Mouse (Mus musculus) brown adipose tissue, adult 24 weeks (tissue): Measurements from ENCODE around the gene Emx1. TPM values are rescaled to one million over a fixed set of nuclear protein-coding genes. Genes with fewer than 3 reads are reported as not detected.

ENCODE experiments used
- H3K27ac ChIP-seq: fragments of 200-500 bp; replicated peaks from 2 replicates; pipeline ENCODE4 v1.5.1; 2012; ENCODE audit warnings: low read depth, mild to moderate bottlenecking, low read length
- H3K4me1 ChIP-seq: fragments of 200-500 bp; 2 replicates; pipeline ENCODE4 v1.6.1; 2012; ENCODE audit warnings: low read length, mixed read lengths; ENCODE audit not compliant: control insufficient read depth, insufficient read depth, insufficient read length
- H3K4me3 ChIP-seq: fragments of 200-500 bp; 2 replicates; pipeline ENCODE4 v1.5.1; 2012; ENCODE audit warnings: low read depth, mild to moderate bottlenecking, low read length, moderate library complexity; ENCODE audit not compliant: insufficient read depth
- polyA plus RNA-seq: library from polyadenylated mRNA; stranded (reverse); fragments of >200 nt; gene quantifications from 2 replicates; pipeline ENCODE4 v1.2.4, GENCODE M21; 2012; ENCODE audit not compliant: missing spikeins, insufficient read depth, insufficient read length

The Emx1 gene
- polyA plus RNA-seq, 1 experiment, result not detected

DNA sequence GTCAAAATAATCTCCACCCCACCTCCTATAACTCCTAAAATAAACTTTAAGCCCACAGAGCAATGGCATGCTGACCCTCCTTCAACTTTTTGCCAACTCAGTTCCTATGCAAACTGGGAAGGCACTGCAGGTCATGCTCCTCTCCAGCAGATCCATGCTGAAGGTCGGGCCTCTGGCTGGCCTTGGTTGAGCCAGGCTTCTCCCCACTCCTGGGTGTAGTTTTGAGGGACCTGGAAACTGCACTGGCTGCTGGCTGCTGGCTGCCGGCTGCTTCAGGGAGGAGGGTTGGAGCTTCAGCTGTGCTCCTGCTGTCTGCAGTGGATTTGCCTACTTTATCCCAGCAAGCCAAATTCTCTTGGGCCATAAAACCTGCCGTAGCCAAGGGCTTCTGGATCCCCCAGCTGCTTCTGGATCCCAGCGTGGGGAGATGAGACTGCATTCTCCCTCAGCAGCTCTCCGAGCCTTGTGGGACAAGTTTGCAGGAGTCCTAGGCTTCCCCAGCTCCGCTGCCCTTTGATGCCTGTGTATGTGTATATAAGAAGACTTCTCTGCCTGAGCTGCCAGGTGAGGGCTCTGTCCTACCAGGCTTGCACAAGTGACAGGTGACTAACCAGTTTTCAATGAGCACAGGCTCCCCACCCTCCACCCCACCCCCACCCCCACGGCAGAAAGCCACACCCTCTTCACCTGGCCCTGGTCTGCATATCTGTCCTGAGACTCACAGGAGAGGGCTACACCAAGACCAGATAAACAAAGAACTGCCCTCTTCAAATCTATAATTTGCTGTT lies 45.8 kb downstream of the Emx1 start:
- Histone ChIP-seq H3K27ac (no peak overlapping the region), H3K4me3 (no peak overlapping the region), H3K4me1 (no peaks in the 10 kb centered on the region)

DNA sequence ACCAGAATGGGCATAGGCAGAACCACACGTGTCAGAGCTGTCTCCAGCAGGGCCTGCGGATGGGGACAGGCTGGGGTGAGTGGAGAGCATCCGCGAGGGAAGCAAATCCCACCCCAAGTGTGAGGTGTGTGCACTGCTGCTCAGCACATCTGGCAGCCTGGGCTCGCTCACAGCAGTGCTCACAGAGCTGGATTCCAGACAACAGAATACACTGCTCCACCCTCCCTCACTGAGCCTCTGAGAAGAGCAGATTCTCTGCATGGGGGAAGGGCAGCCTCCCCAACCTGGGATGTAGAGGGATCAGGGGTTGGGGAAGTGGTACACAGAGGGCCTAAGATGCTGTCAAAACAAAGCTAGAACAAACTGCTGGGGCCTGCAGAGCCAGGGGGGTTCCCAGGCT lies 47.6 kb downstream of the Emx1 start:
- Histone ChIP-seq H3K4me1 (no peaks in the 10 kb centered on the region), H3K27ac (no peak overlapping the region)

DNA sequence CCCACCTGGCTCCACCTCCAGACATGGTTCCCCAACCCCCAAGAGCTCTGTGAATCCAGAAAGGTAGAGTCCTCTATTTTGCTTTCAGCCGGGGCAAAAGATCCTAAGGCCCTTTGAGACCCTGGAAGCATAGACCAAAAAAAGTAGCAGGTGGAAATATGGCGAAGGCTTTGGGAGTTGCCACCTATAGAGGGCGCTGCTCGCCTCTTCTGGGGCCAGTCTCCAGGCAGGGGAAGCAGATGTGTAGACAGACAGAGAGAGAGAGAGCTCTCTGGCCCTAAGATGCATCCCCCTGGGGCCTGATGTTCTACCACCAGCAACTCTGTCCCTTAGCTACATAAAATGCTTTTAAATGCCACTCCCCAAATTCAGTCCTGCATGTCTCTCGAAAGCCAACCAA lies 49.8 kb downstream of the Emx1 start:
- no peak overlapping the region for H3K27ac ChIP-seq
- no peak overlapping the region for H3K4me3 ChIP-seq
- H3K4me1 ChIP-seq, result no peaks in the 10 kb centered on the region

More for the DNA sequence above, 47.6 kb downstream of the Emx1 start:
- H3K4me3 ChIP-seq, result no peak overlapping the region

DNA sequence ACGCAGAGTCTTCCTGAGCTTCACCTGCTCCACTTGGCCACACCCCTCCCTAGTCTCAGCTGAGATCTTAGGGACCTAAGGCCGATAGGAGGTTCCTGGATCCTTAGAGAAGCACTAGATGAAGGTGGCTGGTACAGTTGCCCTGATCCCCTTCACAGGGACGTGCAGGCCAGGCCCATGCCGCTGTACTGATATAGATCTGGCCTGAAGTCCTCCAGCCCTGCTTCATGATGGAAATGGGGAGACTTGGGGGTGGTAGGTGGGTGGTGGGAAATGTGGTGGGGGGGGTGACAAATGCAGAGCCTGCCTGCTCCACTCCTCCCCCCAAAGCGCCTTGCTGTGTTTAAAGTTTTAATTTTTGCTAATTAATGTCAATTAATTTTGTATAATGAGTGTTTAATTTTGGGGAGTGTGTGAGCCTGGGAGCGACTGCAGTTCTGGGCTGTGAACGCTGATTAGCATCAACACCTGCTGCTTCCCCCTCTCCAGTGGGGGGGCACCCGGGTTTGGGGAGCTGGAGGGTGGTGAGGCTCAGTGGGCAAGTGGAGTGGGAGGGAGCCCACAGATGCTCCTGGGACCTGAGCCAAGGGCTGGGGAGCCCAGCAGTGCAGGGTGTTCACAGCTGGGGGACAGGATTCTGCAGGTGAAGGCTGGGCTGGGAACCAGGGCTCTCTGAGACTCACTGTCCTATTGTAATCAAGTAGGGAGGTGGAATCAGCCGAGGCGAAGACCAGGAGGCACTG lies 50.5 kb downstream of the Emx1 start:
- no peak overlapping the region for H3K27ac ChIP-seq
- no peak overlapping the region for H3K4me3 ChIP-seq
- H3K4me1 ChIP-seq, result no peaks in the 10 kb centered on the region

DNA sequence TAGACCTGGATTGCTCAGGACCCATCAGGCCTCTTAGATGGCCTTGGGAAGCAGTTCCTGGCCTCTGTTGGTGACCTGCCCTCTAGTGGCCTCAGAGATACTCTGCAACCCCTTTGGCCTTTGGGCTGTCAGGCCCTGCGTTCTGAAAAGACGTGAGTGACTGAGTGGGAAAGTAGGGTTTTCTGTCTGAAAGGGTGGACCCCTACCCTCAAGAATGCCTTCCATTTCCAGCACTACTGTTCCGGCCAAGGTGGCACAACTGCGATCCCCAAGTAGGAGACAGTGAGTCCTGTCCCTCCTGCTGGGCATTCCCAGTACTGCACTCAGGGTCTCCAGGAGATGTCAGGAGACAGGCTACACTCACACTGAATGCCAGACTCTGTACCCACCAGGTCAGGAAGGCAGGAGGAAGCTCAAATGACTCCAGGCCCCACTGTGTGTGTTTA lies 51.8 kb downstream of the Emx1 start:
- no peak overlapping the region for H3K27ac ChIP-seq
- H3K4me1 ChIP-seq, result no peaks in the 10 kb centered on the region
- H3K4me3 ChIP-seq, result no peak overlapping the region

DNA sequence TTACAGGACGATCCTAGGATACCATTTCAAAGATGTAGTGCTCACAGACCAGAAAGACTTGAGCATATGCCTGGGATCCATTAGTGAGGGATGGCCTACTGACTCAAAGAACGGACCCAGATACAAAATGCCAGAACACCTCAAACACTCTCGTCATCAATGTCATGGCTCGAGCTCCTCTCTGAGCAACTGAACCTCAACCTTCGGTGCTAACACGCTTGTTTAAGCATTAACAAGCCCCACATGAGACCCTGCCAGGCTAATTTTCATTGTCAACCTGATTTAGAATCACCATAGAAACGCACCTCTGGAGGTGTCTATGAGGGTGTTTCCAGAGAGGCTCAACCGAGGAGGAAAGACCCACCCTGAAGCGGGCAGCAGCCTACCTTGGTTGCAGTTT lies 62.6 kb downstream of the Emx1 start:
- Histone ChIP-seq H3K4me3 (no peak overlapping the region), H3K4me1 (peaks cover 15% of the 10 kb centered on the region), H3K27ac (peak overlapping the region; percentile 37)

DNA sequence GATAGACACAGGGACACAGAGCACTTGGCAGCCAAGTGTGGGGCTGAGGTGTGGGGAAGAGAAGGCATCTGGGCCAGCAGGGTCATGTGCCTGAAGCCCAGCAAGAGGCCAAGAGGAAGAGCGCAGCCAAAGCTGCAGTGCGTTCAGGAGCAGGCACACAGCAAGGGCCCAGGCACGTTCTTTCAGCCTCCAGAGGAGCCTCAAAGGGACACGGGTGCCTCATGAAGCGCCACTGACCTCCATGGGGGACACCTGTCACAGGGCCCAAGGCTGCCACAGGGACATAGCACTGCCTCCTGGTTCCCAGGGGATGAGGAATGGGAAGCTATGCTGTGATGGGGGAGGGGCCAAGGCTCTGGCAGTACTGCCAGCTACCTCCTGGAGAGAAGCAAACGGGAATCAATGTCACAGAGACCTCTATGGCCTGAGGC lies 63.6 kb downstream of the Emx1 start:
- Histone ChIP-seq H3K27ac (peak overlapping the region; percentile 88), H3K4me1 (peaks cover 15% of the 10 kb centered on the region), H3K4me3 (no peak overlapping the region)

DNA sequence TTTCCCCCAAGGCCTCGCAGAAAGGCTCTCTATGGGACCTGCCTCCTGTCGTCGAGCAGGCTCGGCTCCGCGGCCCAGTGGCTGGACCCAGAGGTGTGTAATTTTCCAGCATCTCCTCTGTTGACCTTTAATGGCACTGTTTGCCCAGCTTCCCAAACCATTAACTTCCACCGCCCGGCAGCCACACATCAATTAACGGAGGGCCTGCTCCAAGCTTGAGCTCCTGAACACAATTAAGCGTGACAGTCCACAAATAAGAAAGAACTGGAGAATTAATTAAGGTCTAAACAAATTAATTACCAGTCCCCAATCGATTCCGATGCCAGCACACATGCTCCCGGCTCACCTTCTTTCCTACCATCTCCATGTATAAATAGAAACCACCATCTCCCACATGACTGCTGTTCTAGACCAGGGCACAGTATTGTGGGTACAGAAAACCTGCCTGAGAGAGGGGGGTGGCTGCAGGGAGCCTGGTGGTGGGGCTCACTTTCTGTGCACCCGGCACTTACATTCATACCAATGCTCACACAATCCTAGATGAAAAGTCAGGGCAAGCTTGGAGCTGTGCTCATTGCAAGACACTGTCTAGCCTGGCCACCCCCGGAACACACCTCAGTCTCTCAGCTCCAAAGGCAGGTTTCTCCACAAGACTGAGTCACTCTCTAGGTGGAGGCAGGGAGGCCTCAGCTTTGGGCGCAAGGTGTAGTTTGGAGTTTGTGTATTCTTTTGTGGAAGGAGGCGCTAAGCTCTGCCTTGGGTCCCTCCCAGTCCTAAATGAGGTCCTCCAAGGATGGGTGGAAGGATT lies 65.2 kb downstream of the Emx1 start:
- Histone ChIP-seq H3K4me3 (no peak overlapping the region), H3K4me1 (peaks cover 15% of the 10 kb centered on the region), H3K27ac (peak overlapping the region; percentile 59)

DNA sequence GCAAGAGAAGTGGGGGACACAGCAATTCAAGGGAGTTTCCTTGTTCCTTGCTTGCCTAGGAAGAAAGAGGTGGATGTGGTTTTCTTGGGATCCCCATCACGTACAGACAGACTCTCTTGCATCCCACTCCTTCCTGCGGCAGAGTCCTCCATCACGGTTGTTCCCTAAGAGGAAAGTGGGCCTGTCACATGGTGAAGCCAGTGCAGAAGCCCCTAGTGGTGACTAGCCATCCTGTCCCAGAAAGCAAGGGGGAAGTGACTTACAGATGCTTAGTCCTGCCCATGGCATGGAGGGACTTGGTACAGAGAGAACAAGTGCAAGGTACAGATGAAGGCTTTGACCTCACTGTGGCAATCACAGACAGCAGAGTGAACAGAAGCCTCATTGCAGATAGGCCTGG lies 66.0 kb downstream of the Emx1 start:
- Histone ChIP-seq H3K4me3 (no peak overlapping the region), H3K4me1 (peaks cover 15% of the 10 kb centered on the region), H3K27ac (peak overlapping the region; percentile 93)

Other genes with a start within 250 kb of the Emx1 start
- 6.3 and 11.1 TPM in 2 replicates for gene Exoc6b, start 117.9 kb upstream of the Emx1 start, polyA plus RNA-seq
- gene Spr, start 49.7 kb upstream of the Emx1 start, polyA plus RNA-seq, result 64.9 and 65.8 TPM in 2 replicates
- gene Sfxn5, start 146.0 kb downstream of the Emx1 start, polyA plus RNA-seq, result 51.9 and 66.8 TPM in 2 replicates
- 10.0 and 10.3 TPM in 2 replicates for gene Rab11fip5, start 187.2 kb downstream of the Emx1 start, polyA plus RNA-seq
- not detected in 2 replicates for gene Noto, start 236.4 kb downstream of the Emx1 start, polyA plus RNA-seq
- 8.3 and 12.7 TPM in 2 replicates for gene Smyd5, start 244.6 kb downstream of the Emx1 start, polyA plus RNA-seq